Mouse (Mus musculus) liver, embryonic 11.5 days (tissue): ENCODE data around the gene Inpp5a. TPM values are rescaled to one million over a fixed set of nuclear protein-coding genes. Genes with fewer than 3 reads are reported as not detected.
A peak's percentile ranks its signal among the peaks of the same experiment; 100 is the strongest.

Experiments used
- ATAC-seq: fragments of 200-750 bp; cut with Nextera tagmentation; replicated peaks from 2 replicates; pipeline ENCODE4 v1.8.0; 2017; ENCODE audit warnings: moderate number of reproducible peaks, mild to moderate bottlenecking, moderate TSS enrichment, moderate library complexity; ENCODE audit not compliant: low FRiP score
- DNase-seq: peaks from one replicate; pipeline ENCODE4 v3.0.0-alpha.2; 2017; ENCODE audit warnings: low spot score
- H3K27ac ChIP-seq: fragments of 300-500 bp; sonication (generic); 2 replicates; pipeline ENCODE4 v1.5.1; 2014; ENCODE audit warnings: mild to moderate bottlenecking, low read depth, low read length, control low read depth
- H3K27me3 ChIP-seq: fragments of 300-500 bp; sonication (generic); replicated peaks from 2 replicates; pipeline ENCODE4 v1.6.1; 2014; ENCODE audit warnings: low read length, mixed read lengths; ENCODE audit not compliant: control insufficient read depth, insufficient read depth
- H3K36me3 ChIP-seq: fragments of 300-500 bp; sonication (generic); 2 replicates; pipeline ENCODE4 v1.6.1; 2014; ENCODE audit warnings: mild to moderate bottlenecking, low read length, moderate library complexity, mixed read lengths; ENCODE audit not compliant: control insufficient read depth, insufficient read depth
- H3K4me1 ChIP-seq: fragments of 300-500 bp; sonication (generic); replicated peaks from 2 replicates; pipeline ENCODE4 v1.6.1; 2014; ENCODE audit warnings: low read length, mixed read lengths; ENCODE audit not compliant: control insufficient read depth, insufficient read depth
- H3K4me2 ChIP-seq: fragments of 300-500 bp; sonication (generic); 2 replicates; pipeline ENCODE4 v1.6.1; 2014; ENCODE audit warnings: mild to moderate bottlenecking, control low read depth, moderate library complexity
- H3K4me3 ChIP-seq: fragments of 300-500 bp; sonication (generic); 2 replicates; pipeline ENCODE4 v1.5.1; 2014; ENCODE audit warnings: low read depth, low read length, control low read depth
- H3K9ac ChIP-seq: fragments of 300-500 bp; sonication (generic); 2 replicates; pipeline ENCODE4 v1.6.1; 2014; ENCODE audit warnings: low read depth, low read length, control low read depth
- H3K9me3 ChIP-seq: fragments of 300-500 bp; sonication (generic); 2 replicates; pipeline ENCODE4 v1.6.1; 2016; ENCODE audit warnings: low read length, inconsistent platforms, mixed read lengths; ENCODE audit not compliant: control insufficient read depth
- WGBS: fragments of 180-500 bp; shearing (Covaris S2); extraction: QIAGEN DNeasy Blood & Tissue Kit; methylation state at CpG from one replicate; pipeline ENCODE4 v1.1.7; 2014; 5-methylcytosine and 5-hydroxymethylcytosine counted together
- polyA plus RNA-seq: library from polyadenylated mRNA; unstranded; fragments of >200 nt; fragmentation: Nextera tagmentation; extraction: Ambion mirVana; gene quantifications from 2 replicates; pipeline ENCODE4 v1.2.1, GENCODE M21; 2014

Gene Inpp5a
- polyA plus RNA-seq, 1 experiment from 2014 or later = 11.8 TPM

- 56% methylated on average over 6 of the region's 6 CpGs for WGBS
Measured at GRCm38 (mm10) chr7:139595311-139595710, 206.4 kb downstream of the Inpp5a start.

GRCm38 (mm10) chr7:139595862-139596261 lies 207.0 kb downstream of the Inpp5a start:
- Histone ChIP-seq H3K4me3 (no peak overlapping the region), H3K27me3 (no peaks in the 10 kb centered on the region; the same call in 1 of the 2 replicates), H3K27ac (no peak overlapping the region), H3K4me2 (no peak overlapping the region), H3K4me1 (no peaks in the 10 kb centered on the region), H3K9me3 (no peaks in the 10 kb centered on the region), H3K36me3 (no peaks in the 10 kb centered on the region), H3K9ac (no peak overlapping the region)
- DNase-seq (no peak), ATAC-seq (no peak)
- 52% methylated on average over 6 of the region's 6 CpGs for WGBS

More at GRCm38 (mm10) chr7:139595311-139595710, 206.4 kb downstream of the Inpp5a start:
- ATAC-seq = no peak
- H3K9ac ChIP-seq = no peak overlapping the region
- no peaks in the 10 kb centered on the region for H3K9me3 ChIP-seq
- no peak overlapping the region for H3K27ac ChIP-seq
- no peaks in the 10 kb centered on the region; the same call in none of the 2 replicates for H3K27me3 ChIP-seq
- H3K4me3 ChIP-seq = no peak overlapping the region
- no peak overlapping the region for H3K4me2 ChIP-seq
- H3K36me3 ChIP-seq = no peaks in the 10 kb centered on the region
- DNase-seq = no peak
- no peaks in the 10 kb centered on the region for H3K4me1 ChIP-seq

- Histone ChIP-seq H3K27ac (no peak overlapping the region), H3K36me3 (no peaks in the 10 kb centered on the region), H3K4me1 (no peaks in the 10 kb centered on the region), H3K4me2 (no peak overlapping the region), H3K9me3 (no peaks in the 10 kb centered on the region), H3K9ac (no peak overlapping the region), H3K27me3 (no peaks in the 10 kb centered on the region), H3K4me3 (no peak overlapping the region)
- WGBS = 64% methylated on average over 2 of the region's 2 CpGs
- ATAC-seq (no peak), DNase-seq (no peak)
Measured at GRCm38 (mm10) chr7:139610328-139610727, 221.4 kb downstream of the Inpp5a start.

GRCm38 (mm10) chr7:139615767-139616766 lies 227.2 kb downstream of the Inpp5a start:
- WGBS = 61% methylated on average over 12 of the region's 12 CpGs
- Histone ChIP-seq H3K9ac (no peak overlapping the region), H3K4me3 (no peak overlapping the region), H3K4me1 (no peaks in the 10 kb centered on the region), H3K36me3 (no peaks in the 10 kb centered on the region), H3K27me3 (no peaks in the 10 kb centered on the region), H3K27ac (no peak overlapping the region), H3K4me2 (no peak overlapping the region), H3K9me3 (no peaks in the 10 kb centered on the region)
- peak; percentile 41 for DNase-seq
- peak; percentile 30; the same call in 1 of the 2 replicates for ATAC-seq

- H3K27ac ChIP-seq = no peak overlapping the region
- H3K9me3 ChIP-seq = no peaks in the 10 kb centered on the region
- WGBS = 83% methylated on average over 13 of the region's 13 CpGs
- H3K36me3 ChIP-seq = no peaks in the 10 kb centered on the region
- no peaks in the 10 kb centered on the region for H3K27me3 ChIP-seq
- DNase-seq (no peak), ATAC-seq (no peak)
- no peak overlapping the region for H3K4me3 ChIP-seq
- H3K4me1 ChIP-seq = no peaks in the 10 kb centered on the region
- no peak overlapping the region for H3K9ac ChIP-seq
- no peak overlapping the region for H3K4me2 ChIP-seq
Measured at GRCm38 (mm10) chr7:139622568-139622967, 233.7 kb downstream of the Inpp5a start.

- Histone ChIP-seq H3K4me3 (no peak overlapping the region), H3K36me3 (no peaks in the 10 kb centered on the region), H3K9me3 (no peaks in the 10 kb centered on the region), H3K27me3 (no peaks in the 10 kb centered on the region), H3K4me1 (no peaks in the 10 kb centered on the region), H3K9ac (no peak overlapping the region), H3K27ac (no peak overlapping the region), H3K4me2 (no peak overlapping the region)
- ATAC-seq (no peak), DNase-seq (no peak)
- WGBS = 85% methylated on average over 9 of the region's 9 CpGs
Measured at GRCm38 (mm10) chr7:139625156-139625555, 236.2 kb downstream of the Inpp5a start.

Other genes with a start within 250 kb of the Inpp5a start
- gene Lrrc27, start 176.1 kb upstream of the Inpp5a start, polyA plus RNA-seq = 2.2 and 2.6 TPM in 2 replicates
- gene Stk32c, start 175.8 kb upstream of the Inpp5a start, polyA plus RNA-seq = 0.19 TPM in 1 of 2 replicates, not detected in the other
- gene Pwwp2b, start 140.6 kb upstream of the Inpp5a start, polyA plus RNA-seq = 3.3 and 3.5 TPM in 2 replicates
- 0.32 and 0.56 TPM in 2 replicates for gene Nkx6-2, start 193.7 kb downstream of the Inpp5a start, polyA plus RNA-seq